Mouse (Mus musculus) thymus, postnatal 36 days (tissue): Measurements from ENCODE around the gene Plcb2.

Experiments used
- DNase-seq, 2 experiments: peaks; one replicate each; pipeline ENCODE4 v3.0.0; 2022; ENCODE audit warnings: mixed read lengths in 2 of 2

Gene Plcb2

DNA sequence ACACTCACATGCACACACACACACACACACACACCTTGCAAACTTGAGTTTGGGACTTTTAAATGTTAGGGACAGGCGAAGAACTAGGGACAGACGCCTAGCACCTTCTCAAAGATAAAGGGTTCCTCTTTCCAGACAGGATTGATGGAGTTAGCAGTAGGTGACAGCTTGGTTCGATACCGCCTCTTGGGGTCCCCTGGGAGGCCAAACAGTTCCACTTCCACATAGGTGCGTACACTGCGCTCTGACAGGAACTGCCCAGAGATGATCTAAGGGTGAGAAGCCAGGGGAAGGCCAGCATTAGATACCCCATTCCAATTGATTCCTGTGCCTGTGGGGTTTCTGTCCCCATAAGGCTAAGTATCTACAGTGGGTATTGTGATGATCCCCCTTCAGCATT is 14.6 kb downstream of the Plcb2 start:
- no peak for DNase-seq

DNA sequence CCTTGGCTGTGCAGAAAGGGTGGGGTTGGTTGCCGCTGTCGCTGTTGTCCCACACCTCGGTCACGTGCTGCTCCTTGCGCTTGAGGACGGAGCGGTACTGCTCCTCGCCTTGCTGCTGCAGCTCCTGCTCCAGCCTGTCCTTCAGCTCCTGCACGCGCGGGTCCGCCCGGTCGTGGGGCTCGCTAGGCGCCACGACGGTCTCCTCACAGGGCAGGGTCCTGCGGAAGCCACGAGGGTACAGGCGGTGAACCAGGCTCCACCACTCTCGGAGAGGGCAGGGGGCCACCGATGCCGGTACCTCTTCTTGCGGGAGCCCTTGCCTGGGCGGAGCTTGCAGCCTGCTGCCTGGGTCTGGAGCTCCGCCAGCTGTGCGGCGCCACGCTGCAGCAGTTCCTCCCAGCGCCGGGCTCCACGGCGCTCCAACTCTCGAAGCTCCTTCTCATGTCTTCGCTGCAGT is 17.2 kb downstream of the Plcb2 start:
- DNase-seq: peak in 1 of 2 experiments; percentile 42

DNA sequence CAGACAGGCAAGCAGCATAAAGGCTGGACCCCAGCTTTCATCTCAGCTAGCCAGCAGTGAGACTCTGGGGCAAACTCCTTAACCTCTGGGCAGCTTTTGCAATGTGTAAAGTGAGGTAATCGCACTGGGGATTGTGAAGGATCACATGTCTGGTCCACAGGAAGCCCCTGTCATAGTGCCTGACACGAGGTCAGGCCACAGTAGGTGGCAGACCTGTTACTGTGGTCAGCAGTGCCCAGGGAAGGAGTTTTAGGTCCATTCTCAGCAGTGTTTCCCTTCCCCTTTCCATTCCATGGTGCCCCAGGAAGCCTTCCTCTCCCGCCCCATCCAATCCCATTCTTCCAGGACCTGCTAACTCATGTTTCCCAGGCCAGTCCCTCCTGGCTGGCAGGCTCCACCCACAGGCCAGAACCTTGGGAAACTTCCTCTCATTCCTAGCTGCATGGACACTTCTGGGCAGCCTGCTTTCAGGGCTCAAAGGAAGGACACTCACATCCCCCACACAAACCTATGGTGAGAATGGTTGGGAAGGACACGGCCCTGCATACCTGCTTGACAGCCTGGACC is 18.5 kb downstream of the Plcb2 start:
- DNase-seq: no peak

GRCm38 (mm10) chr2:118708472-118708871 is 19.8 kb downstream of the Plcb2 start:
- DNase-seq: no peak

DNA sequence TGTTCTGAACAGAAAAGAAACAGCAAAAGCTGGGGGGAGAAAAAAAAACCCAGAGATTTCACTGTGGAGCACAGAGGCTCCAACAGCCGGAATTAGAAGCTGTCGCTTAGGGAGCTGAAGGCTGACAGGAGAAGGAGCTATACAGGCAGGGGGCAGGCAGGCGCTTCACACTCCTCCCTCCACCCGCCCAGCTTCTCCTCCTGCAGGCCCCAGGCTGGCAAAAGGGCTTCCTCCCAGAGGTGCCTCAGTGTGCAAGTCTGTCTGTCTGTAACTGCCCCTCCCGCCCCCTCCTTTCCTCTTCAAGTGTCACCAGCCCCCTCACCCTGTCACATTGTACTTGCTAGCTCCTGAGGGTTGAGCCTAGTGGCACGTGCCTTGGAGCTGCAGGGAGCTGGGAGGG is 21.8 kb downstream of the Plcb2 start:
- no peak for DNase-seq

DNA sequence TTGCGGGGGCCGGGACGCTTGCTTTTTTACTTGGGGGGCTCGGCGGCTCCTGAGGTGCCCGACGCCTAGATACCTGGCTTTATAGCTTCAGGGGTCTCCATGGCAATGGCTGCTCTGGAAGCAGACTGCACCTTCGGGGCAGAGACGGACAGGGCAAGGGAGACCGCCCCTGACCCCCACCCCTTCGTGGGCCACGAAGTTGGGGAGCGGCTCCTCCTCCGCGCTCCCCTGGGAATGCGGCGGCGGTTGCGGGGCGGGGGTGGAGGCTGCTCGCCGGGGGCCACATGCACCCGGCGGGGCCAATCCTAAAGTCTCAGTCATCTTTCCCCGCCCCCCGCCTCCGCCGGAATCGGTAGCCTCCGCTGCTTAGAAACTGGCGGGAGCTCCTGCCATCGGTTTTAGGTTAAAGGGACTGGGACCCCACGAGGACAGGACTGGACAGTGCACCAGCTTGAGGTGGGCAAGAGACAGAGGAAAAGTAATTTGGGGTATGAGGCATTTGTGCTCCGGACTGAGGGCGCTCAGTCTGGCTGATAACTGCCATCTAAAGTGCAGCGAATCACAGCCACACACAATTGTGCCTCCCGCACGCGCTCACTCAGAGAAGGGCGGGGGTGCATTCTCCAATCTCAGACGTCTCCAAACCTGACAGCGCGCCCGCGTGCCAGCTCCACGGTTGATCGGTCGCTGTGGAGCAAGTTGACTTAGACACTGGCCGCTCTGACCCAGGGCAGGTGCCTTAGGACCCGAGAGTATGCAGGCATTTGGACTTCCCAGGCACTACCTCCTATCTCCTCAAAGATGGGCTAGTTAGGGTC is 24.1 kb downstream of the Plcb2 start, which contains the start of gene Ankrd63:
Gene Ankrd63, minus strand, starts transcription at position 51 of the 818 bp plus-strand sequence.
- peak; percentile 35 to 53 for DNase-seq

DNA sequence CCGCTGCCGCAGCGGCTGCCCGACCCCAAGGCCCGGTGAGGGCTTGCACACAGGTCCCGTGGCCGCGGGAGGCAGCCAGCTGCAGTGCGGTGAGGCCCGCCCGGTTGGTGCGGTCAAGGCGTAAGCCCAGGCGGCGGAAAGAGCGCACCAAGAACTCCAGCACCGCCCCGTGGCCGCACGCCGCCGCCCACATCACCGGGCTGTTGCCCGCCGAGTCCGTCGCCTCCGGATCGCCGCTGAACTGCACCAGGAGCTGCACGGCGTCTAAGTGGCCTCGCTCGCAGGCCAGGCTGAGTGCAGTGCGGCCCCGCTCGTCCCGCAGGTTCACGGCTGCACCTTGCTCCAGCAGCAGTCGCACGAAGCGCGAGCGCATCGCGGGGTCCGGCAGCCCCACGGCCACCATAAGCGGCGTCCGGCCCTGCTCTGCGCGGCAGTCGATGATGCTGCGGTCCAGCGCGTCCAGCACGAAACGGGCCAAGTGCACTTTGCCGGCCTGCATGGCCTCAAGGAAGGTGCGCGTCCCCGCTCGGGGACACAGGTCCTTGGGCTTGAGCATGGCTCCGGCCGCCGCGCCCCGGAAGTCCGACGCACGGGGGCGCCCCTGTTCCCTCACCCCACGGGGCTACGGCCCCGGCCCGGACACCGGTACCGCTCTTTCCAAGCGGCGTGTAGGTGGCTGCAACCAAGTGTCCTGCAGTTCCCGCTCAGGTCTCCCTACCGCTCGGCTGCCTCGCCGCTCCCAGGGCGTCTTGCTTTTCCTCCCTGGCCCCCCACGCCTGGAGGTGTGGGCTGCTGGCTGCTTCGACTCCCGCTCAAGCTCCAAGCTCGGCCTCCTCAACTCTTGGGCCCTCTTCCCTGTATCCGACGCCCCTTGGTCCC is 25.1 kb downstream of the Plcb2 start:
- peak; percentile 40 to 44 for DNase-seq

DNA sequence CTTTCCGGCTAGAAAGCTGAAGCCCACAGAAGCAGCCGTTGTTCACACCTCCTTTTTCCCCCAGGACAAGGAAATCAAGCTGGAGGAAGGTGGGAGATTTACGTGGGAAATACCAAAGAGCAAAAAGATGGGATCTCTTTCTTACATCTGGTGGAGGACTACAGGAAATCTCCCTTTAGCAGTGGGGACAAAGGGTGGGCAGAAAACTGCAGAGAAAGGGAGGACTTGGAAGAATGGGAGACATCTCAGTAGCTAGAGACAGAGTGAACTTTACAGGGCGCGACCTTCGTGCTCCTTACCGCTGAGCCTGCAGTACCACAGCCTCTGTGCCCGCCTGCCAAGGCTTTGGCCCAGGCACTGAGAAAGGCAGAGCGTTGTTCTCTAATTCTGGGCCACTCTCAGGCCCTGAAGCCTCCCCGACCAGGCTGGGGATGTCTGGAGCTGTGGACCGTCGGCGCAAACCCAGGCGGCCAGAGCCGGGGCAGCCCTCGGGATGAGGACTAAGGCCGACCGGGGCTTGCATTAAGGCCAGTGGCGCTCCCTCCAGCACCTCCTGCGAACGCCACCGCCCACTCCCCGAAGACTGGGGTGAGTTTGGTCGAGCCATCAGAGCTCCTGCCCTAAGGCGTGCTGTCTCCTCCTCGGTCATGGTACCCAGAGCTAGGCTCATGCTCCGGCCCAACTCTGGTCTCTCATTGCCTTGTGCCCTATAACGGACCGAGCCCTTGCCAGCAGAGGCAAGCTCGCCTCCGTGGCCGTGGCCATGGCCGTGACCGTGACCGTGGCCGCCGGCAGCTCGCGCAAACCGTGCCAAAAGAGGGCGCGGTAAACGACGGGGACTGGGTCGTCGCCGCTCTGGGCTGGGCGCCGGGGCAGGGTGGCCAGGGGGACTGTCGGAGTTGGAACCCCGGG is 26.0 kb downstream of the Plcb2 start:
- DNase-seq: no peak

DNA sequence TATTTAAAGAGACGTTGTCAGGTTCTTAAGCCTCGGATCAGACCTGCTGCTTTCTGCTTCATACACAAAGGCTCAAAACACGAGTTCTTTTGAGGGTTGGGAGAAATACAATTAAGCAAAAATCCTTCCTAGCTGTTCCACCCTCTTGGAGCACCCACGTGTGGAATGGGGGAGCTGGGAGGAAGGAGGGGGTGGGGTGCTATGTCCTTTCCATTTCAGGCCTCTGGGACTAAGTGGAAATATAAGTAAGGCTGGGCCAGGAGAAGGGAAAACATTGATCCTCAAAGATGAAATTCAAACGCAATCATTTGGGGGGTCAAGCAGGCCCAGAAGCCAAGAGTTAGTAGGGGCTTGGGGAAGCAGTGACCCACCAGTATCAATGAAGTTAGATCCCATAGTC is 27.1 kb downstream of the Plcb2 start:
- no peak for DNase-seq

DNA sequence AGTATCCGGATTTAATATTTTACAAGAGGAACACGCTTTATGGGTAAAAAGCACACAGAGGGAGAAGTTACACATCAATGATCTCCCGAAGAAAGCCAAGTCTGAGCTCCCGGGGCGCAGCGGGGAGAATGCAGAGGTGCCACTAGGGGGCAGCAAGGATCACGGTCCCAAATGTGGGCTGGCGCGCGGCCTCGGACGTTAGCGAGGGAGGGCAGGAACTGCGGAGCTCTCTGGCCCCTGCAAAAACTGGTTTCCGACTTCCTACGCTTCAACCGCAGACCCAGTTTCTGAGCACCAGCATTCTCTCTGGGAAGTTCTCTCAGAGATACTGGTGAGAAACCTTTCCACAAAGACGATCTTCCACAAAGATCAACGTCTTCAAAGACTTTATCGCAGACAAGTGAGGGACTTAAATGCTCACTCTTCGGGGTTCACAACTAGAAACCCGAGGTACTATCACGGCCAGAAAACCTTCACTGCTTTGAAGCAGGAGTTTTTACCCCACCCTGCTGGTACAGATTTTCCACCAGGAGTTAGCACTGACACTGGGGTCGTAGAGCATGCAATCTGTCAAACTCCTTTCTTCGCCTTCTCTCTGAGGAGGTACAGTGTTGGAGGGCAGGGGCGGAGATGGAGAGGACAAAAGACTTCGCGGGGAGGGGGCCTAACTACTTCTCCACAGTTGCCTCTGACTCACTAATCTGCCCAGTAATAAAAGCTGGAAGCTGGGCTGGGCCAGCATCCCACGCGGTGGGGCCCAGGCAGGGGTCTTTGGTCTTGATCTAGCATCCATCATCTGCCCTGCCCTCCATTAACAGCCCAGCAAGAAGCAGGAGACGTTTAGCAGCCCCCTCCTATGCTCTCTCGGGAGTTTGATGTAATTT is 27.8 kb downstream of the Plcb2 start:
- DNase-seq: peak; percentile 74 to 84

- DNase-seq: no peak
Observed at GRCm38 (mm10) chr2:118697955-118698354, 30.3 kb downstream of the Plcb2 start.

DNA sequence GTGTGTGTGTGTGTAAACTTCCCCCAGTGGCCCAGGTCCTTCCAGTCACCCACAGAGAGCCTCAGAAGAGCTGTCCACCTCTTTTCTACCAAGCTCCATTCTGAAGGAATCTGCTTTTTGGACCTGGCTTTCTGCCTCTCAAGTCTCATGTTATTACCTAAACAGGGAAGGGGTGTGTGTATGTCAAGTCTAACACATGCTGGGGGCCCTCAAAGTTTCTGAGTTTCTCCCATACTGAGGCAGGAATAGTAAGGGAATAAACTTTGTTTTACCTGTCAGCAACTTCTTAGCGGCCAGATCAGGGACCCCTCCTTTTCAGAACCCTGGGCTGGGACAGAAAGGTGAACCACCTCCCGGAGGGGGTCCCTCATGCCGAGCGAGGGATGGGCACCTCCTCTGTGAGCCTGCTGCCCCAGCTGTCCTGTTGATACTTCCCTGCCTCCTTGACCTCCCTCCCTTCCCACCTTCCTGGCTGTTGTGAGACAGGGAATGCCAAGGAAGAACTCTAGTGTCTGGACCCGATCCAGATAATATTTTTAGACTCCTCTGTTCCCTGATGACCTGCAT is 30.8 kb downstream of the Plcb2 start:
- DNase-seq: no peak

GRCm38 (mm10) chr2:118696451-118697308 is 31.6 kb downstream of the Plcb2 start:
- DNase-seq: peak in 1 of 2 experiments; percentile 46

DNA sequence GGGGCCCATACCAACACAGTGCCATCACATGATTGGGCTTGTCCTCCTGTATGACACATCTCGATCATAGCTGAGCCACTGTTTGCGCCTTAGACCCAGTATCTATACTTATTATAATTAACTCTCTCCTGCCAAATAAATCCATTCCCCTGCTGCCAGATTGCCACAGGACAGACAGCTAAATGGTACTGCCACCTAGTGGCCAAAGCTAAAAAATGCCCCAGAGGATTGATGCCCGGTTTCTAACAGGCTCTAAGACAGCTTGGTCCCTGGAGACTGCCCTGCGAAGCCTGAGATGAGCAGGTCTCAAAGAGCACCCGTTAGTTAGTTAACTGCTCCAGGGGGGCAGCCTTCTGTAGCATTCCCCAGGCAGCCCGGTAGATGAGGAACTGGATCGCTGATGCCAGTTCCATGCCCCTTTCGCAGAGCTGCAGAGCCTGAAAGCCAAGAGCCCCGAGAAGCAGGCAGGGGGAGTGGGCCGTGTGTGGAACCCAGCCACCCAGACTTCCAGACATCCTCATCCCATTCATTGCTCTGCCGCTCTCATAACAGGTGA is 32.5 kb downstream of the Plcb2 start:
- DNase-seq: peak; percentile 47

DNA sequence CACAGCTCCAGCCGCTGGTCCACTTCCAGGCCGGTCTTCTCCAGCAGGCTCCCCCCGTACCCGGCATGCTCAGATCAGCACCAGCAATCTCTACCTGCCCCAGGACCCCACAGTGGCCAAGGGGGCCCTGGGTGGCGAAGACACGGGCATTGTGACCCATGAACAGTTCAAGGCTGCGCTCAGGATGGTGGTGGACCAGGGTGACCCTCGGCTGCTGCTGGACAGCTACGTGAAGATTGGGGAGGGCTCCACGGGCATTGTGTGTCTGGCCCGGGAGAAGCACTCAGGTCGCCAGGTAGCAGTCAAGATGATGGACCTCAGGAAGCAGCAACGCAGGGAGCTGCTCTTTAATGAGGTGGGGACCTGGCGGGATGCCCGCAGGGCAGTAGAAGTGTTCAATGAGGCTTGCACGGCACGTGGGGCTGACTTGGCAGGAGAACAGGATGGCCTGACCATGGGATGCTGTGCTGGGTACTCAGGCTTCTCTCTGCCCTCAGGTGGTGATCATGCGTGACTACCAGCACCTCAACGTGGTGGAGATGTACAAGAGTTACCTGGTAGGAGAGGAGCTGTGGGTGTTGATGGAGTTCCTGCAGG is 34.8 kb downstream of the Plcb2 start:
- no peak for DNase-seq

DNA sequence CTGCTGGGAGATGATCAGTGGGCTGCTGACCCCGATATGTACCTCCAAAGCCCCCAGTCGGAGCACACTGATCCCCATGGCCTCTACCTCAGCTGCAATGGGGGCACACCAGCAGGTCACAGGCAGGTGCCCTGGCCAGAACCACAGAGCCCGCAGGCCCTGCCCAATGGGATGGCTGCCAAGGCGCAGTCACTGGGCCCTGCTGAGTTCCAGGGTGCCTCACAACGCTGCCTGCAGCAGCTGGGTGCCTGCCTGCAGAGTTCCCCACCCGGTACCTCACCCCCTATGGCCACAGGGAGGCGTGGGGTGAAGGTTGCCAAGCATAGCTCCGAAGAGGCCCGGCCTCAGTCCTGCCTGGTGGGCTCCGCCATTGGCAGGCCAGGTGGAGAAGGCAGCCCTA is 38.4 kb downstream of the Plcb2 start:
- no peak for DNase-seq

GRCm38 (mm10) chr2:118687791-118688190 is 40.4 kb downstream of the Plcb2 start:
- no peak for DNase-seq

DNA sequence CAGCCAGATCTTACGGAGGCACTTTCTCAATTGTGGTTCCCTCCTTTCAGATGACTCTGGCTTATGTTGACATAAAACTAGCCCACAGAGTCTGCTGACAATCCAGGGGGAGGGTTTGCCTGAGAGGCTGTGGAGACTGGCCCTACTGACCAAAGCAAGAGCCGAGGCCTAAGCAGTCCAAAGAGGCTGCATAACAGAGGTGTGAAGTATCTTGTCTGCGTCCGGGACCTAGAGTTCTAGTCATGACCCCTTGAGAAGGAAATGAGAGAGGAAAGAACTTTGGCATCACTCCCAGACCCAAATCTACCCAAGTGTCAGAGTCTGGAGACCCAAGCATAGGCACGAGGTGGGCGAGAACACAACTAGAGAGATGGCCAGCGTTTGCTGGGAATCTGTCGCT is 41.5 kb downstream of the Plcb2 start:
- no peak for DNase-seq

DNA sequence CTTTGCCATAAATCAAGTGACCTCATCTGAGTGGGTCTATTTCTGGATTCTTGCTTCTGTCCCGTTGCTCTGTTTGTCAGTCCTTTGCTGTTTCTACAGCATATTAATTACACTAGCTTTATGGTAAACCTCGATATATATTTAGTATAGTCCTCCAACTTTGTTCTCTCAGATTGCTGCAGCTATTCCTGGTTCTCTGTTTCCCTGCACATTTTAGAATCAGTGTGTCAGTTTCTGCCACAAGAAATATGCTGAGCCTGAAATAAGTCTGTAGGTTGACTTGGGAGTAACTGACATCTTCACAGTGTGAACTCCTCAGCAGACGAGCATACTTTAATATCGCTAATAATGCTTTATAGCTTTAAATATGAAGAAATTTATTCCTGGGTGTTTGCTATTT is 43.1 kb downstream of the Plcb2 start:
- no peak for DNase-seq
